Mouse (Mus musculus): ENCODE results near the gene Zfp709.
"Not testable (repeated sequence)": the region's sequence is repeated elsewhere in the genome, so short reads cannot be mapped to it uniquely, and the experiment has no call there.

Zfp709 gene

GRCm38 (mm10) chr8:71926551-71926950 is 44.7 kb downstream of the Zfp709 start:
- no peak for DNase-seq (ENCODE audit: low spot score)

GRCm38 (mm10) chr8:71927779-71928178 is 46.0 kb downstream of the Zfp709 start:
- DNase-seq (ENCODE audit: low spot score): no peak

GRCm38 (mm10) chr8:71938037-71938436 is 56.2 kb downstream of the Zfp709 start:
- not testable (repeated sequence) for DNase-seq (ENCODE audit: low spot score)

GRCm38 (mm10) chr8:71940293-71941208 is 58.7 kb downstream of the Zfp709 start:
- no peak for DNase-seq (ENCODE audit: low spot score)

GRCm38 (mm10) chr8:71941776-71942175 is 60.0 kb downstream of the Zfp709 start:
- no peak for DNase-seq (ENCODE audit: low spot score)

Measured in urinary bladder, postnatal 25 days (tissue).